Mouse (Mus musculus): ENCODE results near the gene Gramd1b.

DNA sequence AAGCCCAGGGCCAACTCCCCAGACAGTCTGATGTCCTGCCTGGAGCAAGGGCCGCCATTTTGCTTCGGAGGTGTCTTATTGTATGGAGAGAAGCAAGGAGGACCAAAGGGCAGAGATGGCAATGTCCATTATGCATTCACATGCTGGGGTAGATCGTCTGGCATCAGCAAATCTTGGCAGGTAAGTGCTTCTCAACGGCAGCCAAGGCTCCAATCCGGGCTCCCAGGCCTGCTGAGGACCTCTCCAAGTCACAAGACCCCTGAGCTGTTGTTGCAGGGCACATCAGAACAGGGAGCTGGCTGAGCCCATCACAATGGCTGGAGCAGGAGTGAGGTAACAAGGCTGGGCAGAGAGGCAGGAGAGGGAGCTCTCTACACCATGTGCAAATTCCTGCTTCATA lies 237.4 kb downstream of the Gramd1b start:
- TF ChIP-seq CTCF (IDR thresholded peaks at IDR 0.05; ENCODE audit: borderline replicate concordance, insufficient read depth, low read depth, low read length) (no peak), POLR2A (IDR thresholded peaks at IDR 0.05; ENCODE audit: borderline replicate concordance, insufficient read depth, low read length) (no peak)
